Mouse (Mus musculus) testis, adult 2 months (tissue): ENCODE results near the gene Tssc4. TPM values are rescaled to one million over a fixed set of nuclear protein-coding genes. Genes with fewer than 3 reads are reported as not detected.

Source experiments
- H3K27ac ChIP-seq: fragments of 200-500 bp; 2 replicates; pipeline ENCODE4 v1.5.1; 2012; ENCODE audit warnings: low read depth, low read length; ENCODE audit not compliant: control insufficient read depth, insufficient read depth
- H3K27me3 ChIP-seq: fragments of 200-500 bp; 2 replicates; pipeline ENCODE4 v1.6.1; 2012; ENCODE audit warnings: mild to moderate bottlenecking, low read length, moderate library complexity; ENCODE audit not compliant: control insufficient read depth, insufficient read depth
- H3K36me3 ChIP-seq: fragments of 200-500 bp; 2 replicates; pipeline ENCODE4 v1.6.1; 2012; ENCODE audit warnings: mild to moderate bottlenecking, low read length; ENCODE audit not compliant: control insufficient read depth, insufficient read depth
- H3K4me1 ChIP-seq: fragments of 200-500 bp; 2 replicates; pipeline ENCODE4 v1.6.1; 2012; ENCODE audit warnings: low read length; ENCODE audit not compliant: control insufficient read depth, insufficient read depth
- H3K4me3 ChIP-seq: fragments of 200-500 bp; 2 replicates; pipeline ENCODE4 v1.5.1; 2012; ENCODE audit warnings: low read depth, mild to moderate bottlenecking, low read length, moderate library complexity, mixed read lengths; ENCODE audit not compliant: control insufficient read depth
- CTCF ChIP-seq: fragments of 200-500 bp; IDR thresholded peaks from 2 replicates; pipeline ENCODE4 v1.5.1; 2012; ENCODE audit warnings: low read depth, mild to moderate bottlenecking, inconsistent platforms, low read length, moderate library complexity; ENCODE audit not compliant: control insufficient read depth, insufficient read depth, insufficient replicate concordance
- POLR2A ChIP-seq: fragments of 200-500 bp; IDR thresholded peaks from 2 replicates; pipeline ENCODE4 v1.6.1; 2012; ENCODE audit warnings: low read depth, mild to moderate bottlenecking, inconsistent platforms, low read length, moderate library complexity; ENCODE audit not compliant: control insufficient read depth
- polyA plus RNA-seq: library from polyadenylated mRNA; depleted of rRNA; stranded (reverse); fragments of >200 nt; gene quantifications from 2 replicates; pipeline ENCODE4 v1.2.3, GENCODE M21; 2012

Gene Tssc4
- polyA plus RNA-seq, 1 experiment, result 43.7 TPM

GRCm38 (mm10) chr7:143027196-143027595 lies 41.9 kb upstream of the Tssc4 start:
- no peak overlapping the region for H3K4me3 ChIP-seq
- no peaks in the 10 kb centered on the region for H3K27me3 ChIP-seq
- no peaks in the 10 kb centered on the region for H3K36me3 ChIP-seq
- H3K27ac ChIP-seq, result no peak overlapping the region
- H3K4me1 ChIP-seq, result no peaks in the 10 kb centered on the region
- TF ChIP-seq CTCF (no peak), POLR2A (no peak)

GRCm38 (mm10) chr7:143031816-143032215 lies 37.2 kb upstream of the Tssc4 start:
- no peaks in the 10 kb centered on the region for H3K27me3 ChIP-seq
- H3K4me1 ChIP-seq, result no peaks in the 10 kb centered on the region
- no peak overlapping the region for H3K27ac ChIP-seq
- TF ChIP-seq CTCF (no peak), POLR2A (no peak)
- no peaks in the 10 kb centered on the region for H3K36me3 ChIP-seq
- no peak overlapping the region for H3K4me3 ChIP-seq

- TF ChIP-seq POLR2A (no peak), CTCF (no peak)
- Histone ChIP-seq H3K36me3 (no peaks in the 10 kb centered on the region), H3K4me1 (no peaks in the 10 kb centered on the region), H3K27ac (no peak overlapping the region), H3K27me3 (no peaks in the 10 kb centered on the region), H3K4me3 (no peak overlapping the region)
Measured at GRCm38 (mm10) chr7:143033581-143033980, 35.5 kb upstream of the Tssc4 start.

DNA sequence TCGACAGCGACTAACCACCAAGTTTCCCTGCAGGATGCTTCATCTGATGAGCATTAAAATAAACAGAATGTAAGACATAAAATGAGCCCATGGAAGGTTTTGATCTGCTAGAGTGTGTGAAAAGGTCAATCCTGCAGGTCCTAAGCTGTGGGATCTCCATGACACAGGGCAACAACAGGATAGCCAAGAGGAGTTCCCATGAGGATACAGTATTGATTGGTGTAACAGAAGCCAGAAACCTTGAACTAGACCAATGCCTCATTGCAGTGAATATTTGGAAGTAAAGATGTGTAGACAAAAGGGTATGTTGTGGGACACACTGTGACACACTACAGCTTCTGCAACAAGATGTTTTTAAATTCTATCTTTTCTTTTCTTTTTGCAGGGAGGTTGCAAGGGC lies 34.9 kb upstream of the Tssc4 start:
- H3K4me3 ChIP-seq, result no peak overlapping the region
- H3K4me1 ChIP-seq, result no peaks in the 10 kb centered on the region
- no peak for TF ChIP-seq CTCF

DNA sequence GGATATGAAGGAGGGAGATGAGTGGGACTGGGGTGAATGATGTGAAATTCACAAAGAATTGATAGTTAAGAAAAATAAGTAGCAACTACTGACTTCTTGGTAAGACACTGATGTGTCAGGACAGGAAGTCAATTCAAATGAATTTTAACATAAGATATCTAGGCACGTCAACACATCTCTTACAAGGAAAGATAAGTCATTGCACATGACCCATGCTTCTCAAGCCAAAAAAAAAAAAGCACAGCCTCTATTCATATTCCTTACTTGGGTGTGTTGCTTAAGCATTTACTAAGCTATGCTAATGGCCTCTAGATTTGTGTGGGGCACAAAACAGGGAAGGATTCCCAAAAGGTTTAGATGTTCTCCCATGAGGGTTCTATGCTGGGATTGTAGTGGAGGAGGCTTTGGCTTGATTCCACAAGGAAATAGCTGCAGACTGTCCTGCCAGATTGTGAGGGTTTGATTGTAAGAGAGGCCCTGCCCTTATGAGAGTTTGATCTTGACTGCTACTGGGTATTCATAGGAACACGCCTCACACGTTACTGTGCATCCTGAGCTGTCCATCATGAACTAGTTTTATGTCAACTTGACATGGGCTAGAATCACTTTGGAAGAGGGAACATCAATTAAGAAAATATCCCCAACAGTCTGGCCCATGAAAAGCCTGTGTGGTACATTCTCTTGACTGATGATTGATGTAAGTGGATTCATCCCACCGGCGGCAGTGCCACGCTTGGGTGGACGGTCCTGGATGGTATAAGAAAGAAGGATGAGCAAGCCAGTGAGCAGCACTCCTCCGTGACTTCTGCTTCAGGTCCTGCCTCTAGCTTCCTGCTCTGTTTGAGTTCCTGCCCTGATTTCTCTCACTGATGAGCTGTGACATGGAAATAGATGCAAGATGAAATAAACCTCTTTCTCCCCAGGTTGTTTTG lies 34.3 kb upstream of the Tssc4 start:
- no peaks in the 10 kb centered on the region for H3K36me3 ChIP-seq
- no peak overlapping the region for H3K27ac ChIP-seq
- no peak for TF ChIP-seq POLR2A

More for the DNA sequence above, 34.9 kb upstream of the Tssc4 start:
- no peaks in the 10 kb centered on the region for H3K36me3 ChIP-seq
- no peaks in the 10 kb centered on the region for H3K27me3 ChIP-seq
- H3K27ac ChIP-seq, result no peak overlapping the region

GRCm38 (mm10) chr7:143036787-143037186 lies 32.3 kb upstream of the Tssc4 start:
- Histone ChIP-seq H3K27ac (no peak overlapping the region), H3K27me3 (no peaks in the 10 kb centered on the region), H3K4me3 (no peak overlapping the region), H3K4me1 (peaks cover 2% of the 10 kb centered on the region; the same call in 1 of the 2 replicates), H3K36me3 (no peaks in the 10 kb centered on the region)
- no peak for TF ChIP-seq POLR2A
- TF ChIP-seq CTCF, result no peak

More for the DNA sequence above, 34.3 kb upstream of the Tssc4 start:
- H3K4me1 ChIP-seq, result no peaks in the 10 kb centered on the region
- H3K4me3 ChIP-seq, result no peak overlapping the region
- H3K27me3 ChIP-seq, result no peaks in the 10 kb centered on the region

DNA sequence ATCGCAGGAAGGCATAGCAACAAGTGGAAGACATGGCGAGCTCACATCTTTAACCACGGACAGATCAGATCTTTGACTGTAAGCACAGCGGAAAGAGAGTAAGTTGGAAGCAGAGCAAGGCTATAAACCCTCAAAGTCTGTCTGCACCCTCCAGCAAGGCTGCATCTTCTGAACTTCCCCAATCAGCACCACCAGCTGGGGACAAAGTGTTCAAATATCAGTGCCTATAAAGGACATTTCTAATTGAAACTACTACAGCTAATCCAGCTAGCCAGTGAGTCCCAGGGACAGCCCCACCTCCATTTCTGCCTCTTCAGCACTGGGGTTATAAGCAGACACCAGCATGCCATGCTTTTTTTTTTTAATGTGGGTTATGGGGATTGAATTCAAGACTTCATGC lies 31.7 kb upstream of the Tssc4 start:
- no peak overlapping the region for H3K27ac ChIP-seq
- H3K4me3 ChIP-seq, result no peak overlapping the region
- peaks cover 2% of the 10 kb centered on the region; the same call in 1 of the 2 replicates for H3K4me1 ChIP-seq
- no peaks in the 10 kb centered on the region for H3K36me3 ChIP-seq
- H3K27me3 ChIP-seq, result no peaks in the 10 kb centered on the region
- TF ChIP-seq POLR2A (no peak), CTCF (no peak)
